Mouse (Mus musculus) mammary gland, adult 2 months (tissue): ENCODE data around the gene Yipf2. TPM values are rescaled to one million over a fixed set of nuclear protein-coding genes. Genes with fewer than 3 reads are reported as not detected.

Experiments
- polyA plus RNA-seq: library from polyadenylated mRNA; depleted of rRNA; stranded (reverse); fragments of >200 nt; gene quantifications from 2 replicates; pipeline ENCODE4 v1.2.3, GENCODE M21; 2012; ENCODE audit warnings: low replicate concordance; rRNA removed

Gene Yipf2
- polyA plus RNA-seq, result 30.7 and 34.8 TPM in 2 replicates

GRCm38 (mm10) chr9:21592703-21593121 lies at the start of gene Yipf2, which contains the start of gene Timm29:
Gene Yipf2 (minus strand): TSS chr9:21592828.
Gene Timm29 (plus strand): TSS chr9:21592722.

GRCm38 (mm10) chr9:21615617-21616231 lies 23.1 kb upstream of the Yipf2 start, which contains the start of gene Smarca4:
Gene Smarca4 (plus strand): TSS chr9:21616169.

GRCm38 (mm10) chr9:21546789-21547074 lies 45.9 kb downstream of the Yipf2 start, which contains the start of gene Carm1:
Gene Carm1 (plus strand): TSS chr9:21546894.

Other genes with a start within 250 kb of the Yipf2 start
- gene Ilf3, start 225.0 kb downstream of the Yipf2 start, polyA plus RNA-seq, result 44.0 and 48.9 TPM in 2 replicates
- gene Qtrt1, start 181.0 kb downstream of the Yipf2 start, polyA plus RNA-seq, result 45.3 and 50.5 TPM in 2 replicates
- 113 and 271 TPM in 2 replicates for gene Dnm2, start 167.9 kb downstream of the Yipf2 start, polyA plus RNA-seq
- 28.0 and 35.2 TPM in 2 replicates for gene Tmed1, start 82.6 kb downstream of the Yipf2 start, polyA plus RNA-seq
- 19.5 and 28.6 TPM in 2 replicates for gene AB124611, start 66.7 kb downstream of the Yipf2 start, polyA plus RNA-seq
- gene Carm1, start 45.9 kb downstream of the Yipf2 start, polyA plus RNA-seq, result 106 and 115 TPM in 2 replicates
- gene Timm29, start 106 bp downstream of the Yipf2 start, polyA plus RNA-seq, result 35.6 and 39.1 TPM in 2 replicates
- 31.1 and 50.5 TPM in 2 replicates for gene Smarca4, start 23.3 kb upstream of the Yipf2 start, polyA plus RNA-seq
- gene Ldlr, start 130.7 kb upstream of the Yipf2 start, polyA plus RNA-seq, result 45.5 and 51.9 TPM in 2 replicates
- 1.5 and 2.2 TPM in 2 replicates for gene Spc24, start 167.5 kb upstream of the Yipf2 start, polyA plus RNA-seq
- 46.1 and 74.2 TPM in 2 replicates for gene Kank2, start 205.9 kb upstream of the Yipf2 start, polyA plus RNA-seq
- gene Angptl8, start 242.7 kb upstream of the Yipf2 start, polyA plus RNA-seq, result 133 and 228 TPM in 2 replicates